Mouse (Mus musculus) gastrocnemius, postnatal 10 days (tissue): ENCODE results near the gene Gabrb1. TPM values are rescaled to one million over a fixed set of nuclear protein-coding genes. Genes with fewer than 3 reads are reported as not detected.

Experiments used
- DNase-seq: peaks from one replicate; pipeline ENCODE4 v3.0.0; 2021; ENCODE audit warnings: mixed read lengths
- total RNA-seq, 2 experiments: library from RNA; stranded (reverse); gene quantifications; 2 replicates each; pipeline ENCODE4 v1.2.3; 2021

The Gabrb1 gene
- total RNA-seq, 2 experiments from 2014 or later: 0.07 to 0.12 TPM

GRCm38 (mm10) chr5:71830342-71830741 lies 172.4 kb downstream of the Gabrb1 start:
- DNase-seq: no peak

GRCm38 (mm10) chr5:71842241-71842640 lies 184.3 kb downstream of the Gabrb1 start:
- no peak for DNase-seq

- DNase-seq: no peak
These were observed 240.3 kb downstream of the Gabrb1 start for GRCm38 (mm10) chr5:71898214-71898613.

- DNase-seq: no peak
These were observed 245.5 kb downstream of the Gabrb1 start for GRCm38 (mm10) chr5:71903399-71903798.

GRCm38 (mm10) chr5:71914028-71914427 lies 256.1 kb downstream of the Gabrb1 start:
- no peak for DNase-seq

GRCm38 (mm10) chr5:71915711-71916110 lies 257.8 kb downstream of the Gabrb1 start:
- DNase-seq: no peak

- DNase-seq: no peak
These were observed 259.3 kb downstream of the Gabrb1 start for GRCm38 (mm10) chr5:71917206-71917605.

- no peak for DNase-seq
These were observed 265.7 kb downstream of the Gabrb1 start for GRCm38 (mm10) chr5:71923636-71924035.

- DNase-seq: no peak
These were observed 268.4 kb downstream of the Gabrb1 start for GRCm38 (mm10) chr5:71926336-71926735.

- no peak for DNase-seq
These were observed 272.1 kb downstream of the Gabrb1 start for GRCm38 (mm10) chr5:71930036-71930435.

- peak; percentile 13 for DNase-seq
These were observed 293.5 kb downstream of the Gabrb1 start for GRCm38 (mm10) chr5:71951398-71951797.

GRCm38 (mm10) chr5:71955070-71955685 lies 297.3 kb downstream of the Gabrb1 start:
- no peak for DNase-seq

GRCm38 (mm10) chr5:71964876-71965432 lies 307.0 kb downstream of the Gabrb1 start:
- DNase-seq: no peak

GRCm38 (mm10) chr5:71965529-71965928 lies 307.6 kb downstream of the Gabrb1 start:
- no peak for DNase-seq

- DNase-seq: no peak
These were observed 312.4 kb downstream of the Gabrb1 start for GRCm38 (mm10) chr5:71970140-71970800.

GRCm38 (mm10) chr5:71972831-71973230 lies 314.9 kb downstream of the Gabrb1 start:
- no peak for DNase-seq

- no peak for DNase-seq
These were observed 318.2 kb downstream of the Gabrb1 start for GRCm38 (mm10) chr5:71976133-71976532.

GRCm38 (mm10) chr5:71976571-71977061 lies 318.7 kb downstream of the Gabrb1 start:
- peak; percentile 4 for DNase-seq

- no peak for DNase-seq
These were observed 328.6 kb downstream of the Gabrb1 start for GRCm38 (mm10) chr5:71986561-71986960.

GRCm38 (mm10) chr5:71986983-71987398 lies 329.1 kb downstream of the Gabrb1 start:
- no peak for DNase-seq

GRCm38 (mm10) chr5:71999466-71999865 lies 341.6 kb downstream of the Gabrb1 start:
- no peak for DNase-seq

GRCm38 (mm10) chr5:72003811-72004435 lies 346.0 kb downstream of the Gabrb1 start:
- DNase-seq: no peak

GRCm38 (mm10) chr5:72036954-72037353 lies 379.0 kb downstream of the Gabrb1 start:
- DNase-seq: no peak
